Mouse (Mus musculus) CH12.LX (cell line): ENCODE results near the gene Fam92b.

Experiments used
- CTCF ChIP-seq, 2 experiments: IDR thresholded peaks in 1 of 2; conservative IDR thresholded peaks in 1 of 2; 2 replicates each; pipeline ENCODE4 v1.5.1; 2011 to 2012; ENCODE audit warnings: low read depth in 2 of 2, low read length in 2 of 2, improper control_type of control experiment in 1 of 2, inconsistent platforms in 1 of 2, mild to moderate bottlenecking in 1 of 2, moderate library complexity in 1 of 2
- EP300 ChIP-seq: IDR thresholded peaks from 2 replicates; pipeline ENCODE4 v1.6.1; 2011; ENCODE audit warnings: low read length, improper control_type of control experiment
- POLR2A ChIP-seq: IDR thresholded peaks from 2 replicates; pipeline ENCODE4 v1.6.1; 2011; ENCODE audit warnings: low read depth, mild to moderate bottlenecking, improper control_type of control experiment, low read length
- TBP ChIP-seq: conservative IDR thresholded peaks from 2 replicates; pipeline ENCODE4 v1.6.1; 2011; ENCODE audit warnings: low read depth, low read length, improper control_type of control experiment
- ZMIZ1 ChIP-seq: IDR thresholded peaks from 2 replicates; pipeline ENCODE4 v1.6.1; 2012; ENCODE audit warnings: low read depth, mild to moderate bottlenecking, inconsistent platforms, low read length, improper control_type of control experiment

GRCm38 (mm10) chr8:120178124-120178514 lies 853 bp upstream of the Fam92b start:
- TF ChIP-seq POLR2A = no peak
- TF ChIP-seq CTCF (conservative IDR thresholded peaks at IDR 0.05 in 1 of 2, IDR thresholded peaks at IDR 0.05 in 1 of 2; ENCODE audit: low read depth in 2 of 2, low read length in 2 of 2) = no peak
- no peak for TF ChIP-seq TBP
- TF ChIP-seq EP300 = no peak
- no peak for TF ChIP-seq ZMIZ1
